Mouse (Mus musculus): Measurements from ENCODE around the gene Cuedc1.

DNA sequence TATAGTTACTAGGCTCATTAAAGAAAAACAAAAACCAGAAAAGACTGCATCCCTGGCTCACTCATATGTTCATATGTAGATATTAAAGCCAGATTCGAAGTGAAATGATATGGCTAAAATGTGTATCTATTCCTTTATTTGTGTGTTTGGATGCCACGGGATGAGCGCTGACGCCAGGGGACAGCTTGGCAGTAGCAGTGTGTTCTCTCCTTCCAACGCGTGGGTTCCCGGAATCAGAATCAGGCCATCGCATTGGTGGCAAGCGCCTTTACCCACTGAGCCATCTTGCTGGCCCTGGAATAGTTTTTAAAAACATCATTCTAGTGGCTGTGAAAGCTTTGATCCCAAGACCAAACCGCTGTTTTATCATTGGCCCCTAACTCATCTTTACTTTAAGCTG lies 32.1 kb downstream of the Cuedc1 start:
- no peak for TF ChIP-seq CTCF (IDR thresholded peaks at IDR 0.05; ENCODE audit: control insufficient read depth, insufficient read depth, low read length)
- TF ChIP-seq POLR2A (IDR thresholded peaks at IDR 0.05; ENCODE audit: borderline replicate concordance, control insufficient read depth, low read depth, low read length) = no peak

Measured in bone marrow, adult 2 months (tissue).